Mouse (Mus musculus): ENCODE data around the gene Epop. TPM values are rescaled to one million over a fixed set of nuclear protein-coding genes. Genes with fewer than 3 reads are reported as not detected.

Gene Epop
- polyA plus RNA-seq, 1 experiment: 15.9 TPM

DNA sequence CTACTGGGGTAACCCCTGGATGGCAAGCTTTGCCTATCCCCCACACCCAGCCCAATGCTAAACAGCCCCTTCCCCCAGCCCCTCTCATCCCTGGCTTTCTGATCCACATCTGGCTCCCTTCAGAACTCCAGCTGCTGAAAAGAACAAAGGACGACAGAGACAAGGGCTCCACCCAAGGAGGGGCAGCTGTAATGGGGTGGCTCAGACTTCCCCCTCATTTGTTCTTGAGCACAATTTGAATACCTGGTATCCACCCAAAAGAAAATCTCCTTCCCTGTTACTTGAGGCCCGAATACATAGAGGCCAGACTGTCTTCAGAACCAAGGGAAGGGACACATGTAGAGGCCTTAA, 41.6 kb upstream of the Epop start:
- Histone ChIP-seq H3K36me3 (ENCODE audit: control insufficient read depth, insufficient read depth) (peaks cover 58% of the 10 kb centered on the region), H3K79me2 (ENCODE audit: control insufficient read depth, insufficient read depth) (peaks cover 6% of the 10 kb centered on the region), H3ac (ENCODE audit: control insufficient read depth, insufficient read length, low read depth) (no peak overlapping the region), H3K27me3 (ENCODE audit: control insufficient read depth, insufficient read depth, insufficient read length) (no peaks in the 10 kb centered on the region), H3K4me3 (ENCODE audit: insufficient read depth, poor library complexity, severe bottlenecking) (no peak overlapping the region), H3K79me3 (ENCODE audit: low read depth) (no peaks in the 10 kb centered on the region)
- TF ChIP-seq MYOD1 (IDR thresholded peaks at IDR 0.05; ENCODE audit: control insufficient read depth, insufficient read length, low read depth) (no peak), USF1 (IDR thresholded peaks at IDR 0.05; ENCODE audit: low read depth) (no peak), MAX (IDR thresholded peaks at IDR 0.05) (no peak), FOSL1 (IDR thresholded peaks at IDR 0.05; ENCODE audit: insufficient read depth, low read length, poor library complexity, severe bottlenecking) (no peak), MYOG (IDR thresholded peaks at IDR 0.05; ENCODE audit: control insufficient read depth, extremely low read depth, insufficient read length) (no peak), CEBPB (IDR thresholded peaks at IDR 0.05; ENCODE audit: low read depth) (no peak), CTCF (IDR thresholded peaks at IDR 0.05; ENCODE audit: control insufficient read depth, insufficient read depth, insufficient read length) (no peak)

DNA sequence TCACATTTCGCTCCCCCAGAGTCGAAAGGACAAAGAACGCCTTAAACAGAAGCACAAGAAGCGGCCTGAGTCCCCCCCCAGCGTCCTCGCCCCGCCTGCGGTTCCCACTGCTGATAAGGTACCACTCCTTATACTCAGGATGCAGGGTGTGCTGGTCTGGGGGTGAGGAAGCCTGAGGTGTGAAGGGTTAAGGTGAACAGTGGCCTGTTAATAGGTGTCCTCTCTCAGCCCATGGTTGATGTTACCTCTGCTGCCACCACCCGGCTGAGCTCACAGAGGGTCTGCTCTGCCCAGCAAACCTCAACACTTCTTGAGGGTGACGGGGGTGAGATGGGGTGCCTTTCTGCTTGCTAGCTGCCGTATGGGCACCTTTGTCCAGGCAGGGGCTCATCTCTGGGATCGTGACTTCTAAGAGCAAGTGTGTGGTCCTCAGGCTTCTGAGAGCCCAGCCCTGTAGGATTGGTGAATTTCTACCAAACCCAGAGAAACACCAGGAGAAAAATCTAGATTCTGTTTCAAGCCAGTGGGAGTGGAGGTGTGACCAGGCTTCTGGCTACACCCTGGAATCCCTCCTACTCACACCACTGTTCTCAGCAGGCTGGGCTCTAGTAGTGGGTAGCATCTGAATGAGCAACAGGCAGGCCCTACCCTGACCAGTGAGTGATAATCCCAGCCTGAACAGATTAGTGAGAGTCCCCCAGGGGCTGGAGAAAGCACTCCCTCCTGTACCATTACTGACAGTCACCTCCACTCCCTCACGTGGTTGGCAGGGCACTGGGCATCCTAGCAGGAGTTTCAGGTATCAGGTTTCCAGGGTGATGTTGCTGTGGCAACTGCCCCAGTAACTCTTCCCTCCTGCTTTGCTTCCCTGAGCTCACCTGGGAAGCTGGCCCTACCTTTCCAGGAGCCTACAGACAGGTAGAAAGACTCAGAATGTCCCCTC, 41.0 kb upstream of the Epop start:
- Histone ChIP-seq H3K79me2 (ENCODE audit: control insufficient read depth, insufficient read depth) (peaks cover 12% of the 10 kb centered on the region), H3K36me3 (ENCODE audit: control insufficient read depth, insufficient read depth) (peaks cover 59% of the 10 kb centered on the region), H3K27me3 (ENCODE audit: control insufficient read depth, insufficient read depth, insufficient read length) (no peaks in the 10 kb centered on the region), H3K79me3 (ENCODE audit: low read depth) (peaks cover 4% of the 10 kb centered on the region), H3K4me3 (ENCODE audit: insufficient read depth, poor library complexity, severe bottlenecking) (no peak overlapping the region), H3ac (ENCODE audit: control insufficient read depth, insufficient read length, low read depth) (no peak overlapping the region)
- TF ChIP-seq CTCF (IDR thresholded peaks at IDR 0.05; ENCODE audit: control insufficient read depth, insufficient read depth, insufficient read length): no peak
- TF ChIP-seq MAX (IDR thresholded peaks at IDR 0.05): no peak
- no peak for TF ChIP-seq FOSL1 (IDR thresholded peaks at IDR 0.05; ENCODE audit: insufficient read depth, low read length, poor library complexity, severe bottlenecking)
- no peak for TF ChIP-seq USF1 (IDR thresholded peaks at IDR 0.05; ENCODE audit: low read depth)
- TF ChIP-seq MYOD1 (IDR thresholded peaks at IDR 0.05; ENCODE audit: control insufficient read depth, insufficient read length, low read depth): no peak

DNA sequence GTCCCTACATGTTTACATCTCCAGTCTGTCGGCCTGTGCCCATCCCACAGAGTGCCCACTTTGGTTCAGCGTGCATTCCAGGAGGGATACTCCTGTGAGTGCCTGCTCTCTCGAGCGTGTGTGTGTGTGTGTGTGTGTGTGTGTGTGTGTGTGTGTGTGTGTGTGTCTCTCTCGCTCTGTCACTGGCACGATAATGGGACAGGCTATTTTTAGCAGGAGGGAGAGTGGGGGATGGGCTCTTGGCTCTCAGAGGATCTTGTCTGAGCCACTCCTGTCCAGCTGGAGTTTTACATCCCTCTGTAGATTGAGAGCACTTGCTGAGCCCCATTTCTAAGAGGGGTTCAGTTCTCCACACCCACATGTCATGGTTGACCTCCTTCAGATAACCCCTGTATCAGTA, 40.3 kb upstream of the Epop start:
- H3ac ChIP-seq (ENCODE audit: control insufficient read depth, insufficient read length, low read depth): no peak overlapping the region
- H3K36me3 ChIP-seq (ENCODE audit: control insufficient read depth, insufficient read depth): peaks cover 55% of the 10 kb centered on the region
- no peaks in the 10 kb centered on the region for H3K27me3 ChIP-seq (ENCODE audit: control insufficient read depth, insufficient read depth, insufficient read length)

GRCm38 (mm10) chr11:97669268-97669667, 39.8 kb upstream of the Epop start:
- Histone ChIP-seq H3K36me3 (ENCODE audit: control insufficient read depth, insufficient read depth) (peaks cover 50% of the 10 kb centered on the region), H3K4me3 (ENCODE audit: insufficient read depth, poor library complexity, severe bottlenecking) (no peak overlapping the region), H3ac (ENCODE audit: control insufficient read depth, insufficient read length, low read depth) (no peak overlapping the region), H3K27me3 (ENCODE audit: control insufficient read depth, insufficient read depth, insufficient read length) (no peaks in the 10 kb centered on the region), H3K79me3 (ENCODE audit: low read depth) (peaks cover 14% of the 10 kb centered on the region), H3K79me2 (ENCODE audit: control insufficient read depth, insufficient read depth) (peaks cover 25% of the 10 kb centered on the region)
- no peak for TF ChIP-seq CTCF (IDR thresholded peaks at IDR 0.05; ENCODE audit: control insufficient read depth, insufficient read depth, insufficient read length)
- TF ChIP-seq CEBPB (IDR thresholded peaks at IDR 0.05; ENCODE audit: low read depth): no peak
- TF ChIP-seq MYOD1 (IDR thresholded peaks at IDR 0.05; ENCODE audit: control insufficient read depth, insufficient read length, low read depth): no peak
- no peak for TF ChIP-seq FOSL1 (IDR thresholded peaks at IDR 0.05; ENCODE audit: insufficient read depth, low read length, poor library complexity, severe bottlenecking)
- no peak for TF ChIP-seq USF1 (IDR thresholded peaks at IDR 0.05; ENCODE audit: low read depth)
- TF ChIP-seq MAX (IDR thresholded peaks at IDR 0.05): no peak

More for the DNA sequence above, 40.3 kb upstream of the Epop start:
- TF ChIP-seq USF1 (IDR thresholded peaks at IDR 0.05; ENCODE audit: low read depth) (no peak), MYOD1 (IDR thresholded peaks at IDR 0.05; ENCODE audit: control insufficient read depth, insufficient read length, low read depth) (no peak), CTCF (IDR thresholded peaks at IDR 0.05; ENCODE audit: control insufficient read depth, insufficient read depth, insufficient read length) (no peak), MAX (IDR thresholded peaks at IDR 0.05) (no peak), CEBPB (IDR thresholded peaks at IDR 0.05; ENCODE audit: low read depth) (no peak), FOSL1 (IDR thresholded peaks at IDR 0.05; ENCODE audit: insufficient read depth, low read length, poor library complexity, severe bottlenecking) (no peak), MYOG (IDR thresholded peaks at IDR 0.05; ENCODE audit: control insufficient read depth, extremely low read depth, insufficient read length) (no peak)
- H3K4me3 ChIP-seq (ENCODE audit: insufficient read depth, poor library complexity, severe bottlenecking): no peak overlapping the region
- peaks cover 10% of the 10 kb centered on the region for H3K79me3 ChIP-seq (ENCODE audit: low read depth)
- peaks cover 19% of the 10 kb centered on the region for H3K79me2 ChIP-seq (ENCODE audit: control insufficient read depth, insufficient read depth)

DNA sequence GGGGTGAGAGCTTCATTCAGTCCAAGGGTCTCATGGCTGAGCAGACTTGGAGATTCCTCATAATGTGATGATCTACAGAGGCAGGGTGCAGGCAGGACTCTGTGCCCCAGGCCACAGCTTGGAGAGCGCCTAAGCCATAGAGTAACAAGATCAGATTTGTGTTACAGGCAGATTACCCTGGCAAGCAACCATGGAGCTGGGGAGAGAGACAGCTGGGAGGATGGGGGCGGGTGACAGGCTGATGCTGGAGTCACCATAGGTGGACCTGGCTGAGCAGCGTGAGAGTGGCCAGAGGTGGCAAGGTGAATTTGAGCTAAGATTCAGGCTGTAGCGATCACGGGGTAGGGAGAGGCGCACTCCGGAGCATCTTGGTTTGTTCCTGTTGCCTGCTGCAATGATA, 38.7 kb upstream of the Epop start:
- Histone ChIP-seq H3ac (ENCODE audit: control insufficient read depth, insufficient read length, low read depth) (no peak overlapping the region), H3K36me3 (ENCODE audit: control insufficient read depth, insufficient read depth) (peaks cover 47% of the 10 kb centered on the region), H3K4me3 (ENCODE audit: insufficient read depth, poor library complexity, severe bottlenecking) (no peak overlapping the region), H3K79me3 (ENCODE audit: low read depth) (peaks cover 19% of the 10 kb centered on the region), H3K27me3 (ENCODE audit: control insufficient read depth, insufficient read depth, insufficient read length) (no peaks in the 10 kb centered on the region), H3K79me2 (ENCODE audit: control insufficient read depth, insufficient read depth) (peaks cover 34% of the 10 kb centered on the region)
- no peak for TF ChIP-seq USF1 (IDR thresholded peaks at IDR 0.05; ENCODE audit: low read depth)
- no peak for TF ChIP-seq FOSL1 (IDR thresholded peaks at IDR 0.05; ENCODE audit: insufficient read depth, low read length, poor library complexity, severe bottlenecking)
- TF ChIP-seq MAX (IDR thresholded peaks at IDR 0.05): no peak
- TF ChIP-seq MYOD1 (IDR thresholded peaks at IDR 0.05; ENCODE audit: control insufficient read depth, insufficient read length, low read depth): no peak

Measured in C2C12 (cell line).